Mouse (Mus musculus): ENCODE data around the gene Car8. TPM values are rescaled to one million over a fixed set of nuclear protein-coding genes. Genes with fewer than 3 reads are reported as not detected.

Gene Car8
- not detected in 2 replicates for polyA plus RNA-seq (2012; ENCODE audit: insufficient read depth, insufficient read length, missing spikeins)

GRCm38 (mm10) chr4:8238560-8239305 lies at the start of gene Car8:
Gene Car8 (minus strand): TSS chr4:8239041.
- peak within 1 kb of the TSS; percentile 55 for H3K4me3 ChIP-seq (ENCODE audit: insufficient read depth, low read length)
- H3K4me1 ChIP-seq (ENCODE audit: control insufficient read depth, insufficient read depth, low read length) = no peaks in the 10 kb centered on the region
- TF ChIP-seq POLR2A (IDR thresholded peaks at IDR 0.05; ENCODE audit: borderline replicate concordance, low read depth, low read length) (no peak), CTCF (IDR thresholded peaks at IDR 0.05; ENCODE audit: low read depth, low read length) (no peak)
- no peak within 1 kb of the TSS for H3K27ac ChIP-seq (ENCODE audit: insufficient read depth, low read depth, low read length)

DNA sequence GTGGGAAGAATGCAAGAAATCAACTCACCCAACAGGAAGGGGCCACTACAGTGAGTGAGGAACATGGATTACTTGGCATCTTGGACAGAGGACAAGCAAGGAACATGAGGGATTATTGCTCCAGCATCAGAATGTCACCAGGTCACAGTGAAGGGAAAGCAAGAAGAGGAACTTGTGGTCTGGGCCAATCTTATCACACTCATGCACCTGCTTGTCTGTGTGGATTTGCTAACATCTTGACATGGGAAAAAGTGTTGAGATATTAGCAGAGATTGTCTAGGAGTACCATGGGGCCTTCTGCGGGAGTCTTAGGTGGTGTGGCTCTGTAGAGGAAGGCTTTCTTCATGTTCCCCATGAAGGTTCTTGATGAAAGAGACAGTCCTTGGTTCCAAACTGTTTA lies 46.1 kb upstream of the Car8 start:
- no peak for TF ChIP-seq CTCF (IDR thresholded peaks at IDR 0.05; ENCODE audit: low read depth, low read length)
- TF ChIP-seq POLR2A (IDR thresholded peaks at IDR 0.05; ENCODE audit: borderline replicate concordance, low read depth, low read length) = no peak
- Histone ChIP-seq H3K27ac (ENCODE audit: insufficient read depth, low read depth, low read length) (no peak overlapping the region), H3K4me3 (ENCODE audit: insufficient read depth, low read length) (no peak overlapping the region), H3K4me1 (ENCODE audit: control insufficient read depth, insufficient read depth, low read length) (no peaks in the 10 kb centered on the region)

DNA sequence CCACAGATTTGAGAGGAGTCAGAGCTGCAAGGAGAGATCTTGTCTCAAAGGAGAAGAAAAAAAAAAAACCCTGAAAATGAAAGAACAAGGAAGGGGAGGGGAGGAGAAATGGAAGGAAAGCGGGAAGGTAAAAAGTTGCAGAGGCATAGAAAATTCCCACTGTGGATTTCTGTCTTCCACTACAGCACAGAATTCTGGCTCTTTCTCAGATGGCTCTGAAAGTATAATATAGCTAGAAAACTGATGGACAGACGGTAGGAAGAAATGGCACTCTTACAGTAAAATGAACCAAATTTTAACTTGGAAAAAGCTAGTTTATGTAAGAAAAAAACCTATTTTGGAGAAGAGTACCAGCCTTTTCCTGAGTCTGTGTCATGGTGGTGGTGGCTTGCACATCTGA lies 39.3 kb upstream of the Car8 start:
- Histone ChIP-seq H3K4me1 (ENCODE audit: control insufficient read depth, insufficient read depth, low read length) (no peaks in the 10 kb centered on the region), H3K27ac (ENCODE audit: insufficient read depth, low read depth, low read length) (no peak overlapping the region), H3K4me3 (ENCODE audit: insufficient read depth, low read length) (no peak overlapping the region)
- no peak for TF ChIP-seq POLR2A (IDR thresholded peaks at IDR 0.05; ENCODE audit: borderline replicate concordance, low read depth, low read length)
- no peak for TF ChIP-seq CTCF (IDR thresholded peaks at IDR 0.05; ENCODE audit: low read depth, low read length)

DNA sequence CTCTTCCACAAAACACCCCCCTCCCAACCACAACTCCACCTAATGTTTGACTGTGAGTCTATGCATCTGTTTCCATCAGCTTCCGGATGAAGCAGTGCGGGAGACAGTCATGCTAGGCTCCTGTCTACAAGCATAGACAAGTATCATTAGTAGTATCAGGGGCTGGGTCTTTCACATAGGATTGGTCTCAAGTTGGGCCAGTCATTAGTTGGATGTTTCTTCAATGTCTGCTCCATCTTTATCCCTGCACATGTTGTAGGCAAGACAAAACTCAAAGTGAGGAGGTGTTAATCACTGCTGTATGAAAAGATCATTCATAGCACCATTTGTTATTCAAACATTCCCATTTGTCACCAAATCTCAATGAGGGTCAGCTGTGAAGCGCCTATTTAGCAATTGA lies 11.0 kb upstream of the Car8 start:
- no peak for TF ChIP-seq POLR2A (IDR thresholded peaks at IDR 0.05; ENCODE audit: borderline replicate concordance, low read depth, low read length)
- no peak for TF ChIP-seq CTCF (IDR thresholded peaks at IDR 0.05; ENCODE audit: low read depth, low read length)
- H3K4me3 ChIP-seq (ENCODE audit: insufficient read depth, low read length) = no peak overlapping the region
- no peaks in the 10 kb centered on the region for H3K4me1 ChIP-seq (ENCODE audit: control insufficient read depth, insufficient read depth, low read length)
- H3K27ac ChIP-seq (ENCODE audit: insufficient read depth, low read depth, low read length) = no peak overlapping the region

DNA sequence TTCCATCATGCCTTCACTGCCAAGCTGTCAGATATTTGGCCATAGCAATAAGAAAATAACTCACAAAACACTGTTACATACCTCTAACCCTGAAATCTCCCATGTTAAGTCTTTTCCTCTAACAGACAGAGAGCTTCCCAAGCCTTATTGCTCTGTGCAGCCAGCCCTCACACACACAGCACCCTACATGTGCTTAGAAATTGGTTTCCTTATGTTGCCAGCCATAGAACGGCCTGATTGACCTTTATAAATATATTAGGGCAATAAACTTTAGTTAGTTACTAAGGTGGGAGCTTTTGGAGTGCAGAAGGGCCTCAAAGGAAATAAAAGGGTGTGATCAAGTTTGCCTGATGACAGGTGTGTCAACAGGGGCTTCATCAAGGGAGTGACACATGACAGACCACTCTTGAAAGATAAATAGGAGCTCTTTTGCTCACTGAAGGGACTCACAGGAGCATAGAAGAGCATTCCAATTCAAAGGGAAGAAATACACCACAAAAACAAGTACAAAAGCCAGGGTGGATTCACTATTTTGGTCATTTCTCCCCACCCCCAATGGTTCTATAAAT lies 6.7 kb upstream of the Car8 start:
- H3K4me3 ChIP-seq (ENCODE audit: insufficient read depth, low read length) = no peak overlapping the region
- TF ChIP-seq CTCF (IDR thresholded peaks at IDR 0.05; ENCODE audit: low read depth, low read length) (no peak), POLR2A (IDR thresholded peaks at IDR 0.05; ENCODE audit: borderline replicate concordance, low read depth, low read length) (no peak)
- H3K27ac ChIP-seq (ENCODE audit: insufficient read depth, low read depth, low read length) = no peak overlapping the region
- no peaks in the 10 kb centered on the region for H3K4me1 ChIP-seq (ENCODE audit: control insufficient read depth, insufficient read depth, low read length)

DNA sequence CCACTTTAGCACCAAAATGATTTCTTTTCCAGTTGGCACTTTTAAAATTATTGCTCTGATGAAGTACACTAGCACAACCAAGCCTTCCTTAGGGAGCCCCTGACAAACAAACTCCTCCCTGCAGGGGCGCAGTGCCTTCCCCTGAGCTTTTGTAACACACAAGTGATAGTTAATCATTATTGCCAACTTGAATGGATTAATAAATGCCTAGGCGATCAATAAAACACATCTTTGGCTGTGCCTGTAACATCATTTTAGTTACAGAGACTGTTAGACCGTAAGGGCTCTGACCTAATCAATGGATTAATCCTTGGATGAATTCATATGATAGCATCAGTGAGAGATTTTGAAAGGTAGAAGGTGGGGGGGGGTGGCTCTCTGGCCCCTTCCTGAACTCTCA lies 6.2 kb upstream of the Car8 start:
- Histone ChIP-seq H3K4me3 (ENCODE audit: insufficient read depth, low read length) (no peak overlapping the region), H3K4me1 (ENCODE audit: control insufficient read depth, insufficient read depth, low read length) (no peaks in the 10 kb centered on the region), H3K27ac (ENCODE audit: insufficient read depth, low read depth, low read length) (no peak overlapping the region)
- TF ChIP-seq POLR2A (IDR thresholded peaks at IDR 0.05; ENCODE audit: borderline replicate concordance, low read depth, low read length) (no peak), CTCF (IDR thresholded peaks at IDR 0.05; ENCODE audit: low read depth, low read length) (no peak)

- Histone ChIP-seq H3K4me3 (ENCODE audit: insufficient read depth, low read length) (no peak overlapping the region), H3K4me1 (ENCODE audit: control insufficient read depth, insufficient read depth, low read length) (no peaks in the 10 kb centered on the region), H3K27ac (ENCODE audit: insufficient read depth, low read depth, low read length) (no peak overlapping the region)
- TF ChIP-seq POLR2A (IDR thresholded peaks at IDR 0.05; ENCODE audit: borderline replicate concordance, low read depth, low read length) = no peak
- no peak for TF ChIP-seq CTCF (IDR thresholded peaks at IDR 0.05; ENCODE audit: low read depth, low read length)
Measured at GRCm38 (mm10) chr4:8239699-8240098, 858 bp upstream of the Car8 start.

DNA sequence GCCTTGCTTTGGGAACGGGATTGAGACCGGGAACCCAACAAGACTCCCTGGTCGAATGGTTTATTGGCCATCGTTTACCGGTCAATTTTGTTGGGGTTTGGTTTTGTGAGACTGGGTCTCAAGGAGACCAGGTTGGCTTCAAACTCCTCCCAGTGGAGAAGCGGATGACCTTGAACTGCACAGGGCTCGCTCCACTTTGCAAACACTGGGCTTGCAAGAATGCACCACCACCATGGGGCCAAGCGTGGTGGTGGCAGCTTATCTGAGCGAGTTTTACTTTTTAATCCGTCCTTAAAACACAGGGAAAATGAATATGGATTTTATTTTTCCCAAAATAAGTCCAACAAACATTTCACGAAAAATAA lies 447 bp upstream of the Car8 start:
- TF ChIP-seq POLR2A (IDR thresholded peaks at IDR 0.05; ENCODE audit: borderline replicate concordance, low read depth, low read length) (no peak), CTCF (IDR thresholded peaks at IDR 0.05; ENCODE audit: low read depth, low read length) (no peak)
- Histone ChIP-seq H3K4me3 (ENCODE audit: insufficient read depth, low read length) (no peak overlapping the region), H3K4me1 (ENCODE audit: control insufficient read depth, insufficient read depth, low read length) (no peaks in the 10 kb centered on the region), H3K27ac (ENCODE audit: insufficient read depth, low read depth, low read length) (no peak overlapping the region)

GRCm38 (mm10) chr4:8232393-8233111 lies 6.3 kb downstream of the Car8 start:
- H3K4me1 ChIP-seq (ENCODE audit: control insufficient read depth, insufficient read depth, low read length) = no peaks in the 10 kb centered on the region
- no peak for TF ChIP-seq POLR2A (IDR thresholded peaks at IDR 0.05; ENCODE audit: borderline replicate concordance, low read depth, low read length)
- no peak for TF ChIP-seq CTCF (IDR thresholded peaks at IDR 0.05; ENCODE audit: low read depth, low read length)
- H3K4me3 ChIP-seq (ENCODE audit: insufficient read depth, low read length) = no peak overlapping the region

More at GRCm38 (mm10) chr4:8232393-8233111, 6.3 kb downstream of the Car8 start:
- H3K27ac ChIP-seq (ENCODE audit: insufficient read depth, low read depth, low read length) = no peak overlapping the region
